Mouse (Mus musculus) regulatory T cell (primary cell): ENCODE measurements around the gene Timm9.
"Not testable (repeated sequence)": the region's sequence is repeated elsewhere in the genome, so short reads cannot be mapped to it uniquely, and the experiment has no call there.

ENCODE experiments used
- in situ Hi-C: fragments of 300-600 bp; cut with MboI, MseI; formaldehyde crosslinking; loops from one replicate; pipeline ENCODE4 v1.15.1; 2025; ENCODE audit warnings: high pct_unique_total_duplicates

Timm9 gene

GRCm38 (mm10) chr12:71111331-71111730 lies 25.2 kb downstream of the Timm9 start, which contains the start of gene Tomm20l:
Gene Tomm20l (plus strand): TSS chr12:71111428.
- in situ Hi-C loops: no loop called here

- in situ Hi-C loops: no loop called here
These were observed 29.2 kb downstream of the Timm9 start for GRCm38 (mm10) chr12:71107216-71107771.

GRCm38 (mm10) chr12:71104275-71104674 lies 32.2 kb downstream of the Timm9 start:
- in situ Hi-C loops: not testable (repeated sequence)

GRCm38 (mm10) chr12:71086331-71086730 lies 50.2 kb downstream of the Timm9 start:
- in situ Hi-C loops: no loop called here
